Mouse (Mus musculus) liver, embryonic 14.5 days (tissue): ENCODE measurements around the gene Chrm5. TPM values are rescaled to one million over a fixed set of nuclear protein-coding genes. Genes with fewer than 3 reads are reported as not detected.
A peak's percentile ranks its signal among the peaks of the same experiment; 100 is the strongest.

Experiments used
- ATAC-seq: fragments of 200-750 bp; cut with Nextera tagmentation; 2 replicates; pipeline ENCODE4 v1.8.0; 2017; ENCODE audit warnings: moderate number of reproducible peaks, mild to moderate bottlenecking, moderate library complexity; ENCODE audit not compliant: insufficient read depth
- DNase-seq, 3 experiments: peaks; one replicate each; pipeline ENCODE4 v3.0.0-alpha.2; 2012 to 2013; ENCODE audit warnings: low read depth in 3 of 3, low spot score in 3 of 3
- H3K27ac ChIP-seq: fragments of 300-500 bp; sonication (generic); 2 replicates; pipeline ENCODE4 v1.5.1; 2014; ENCODE audit warnings: moderate library complexity, mild to moderate bottlenecking, control low read depth, inconsistent platforms
- H3K27me3 ChIP-seq: fragments of 300-500 bp; sonication (generic); 2 replicates; pipeline ENCODE4 v1.6.1; 2014; ENCODE audit warnings: mild to moderate bottlenecking, low read length, moderate library complexity; ENCODE audit not compliant: control insufficient read depth, insufficient read depth
- H3K36me3 ChIP-seq: fragments of 300-500 bp; sonication (generic); replicated peaks from 2 replicates; pipeline ENCODE4 v1.6.1; 2014; ENCODE audit warnings: low read depth; ENCODE audit not compliant: control insufficient read depth, insufficient read depth
- H3K4me1 ChIP-seq, 2 experiments: fragments of 200-500 bp in 1 of 2; fragments of 300-500 bp in 1 of 2; sonication (generic) in 1 of 2; replicated peaks; 2 replicates each; pipeline ENCODE4 v1.6.1; 2012 to 2014; ENCODE audit warnings: antibody characterized with exemption in 1 of 2, inconsistent platforms in 1 of 2, low read length in 1 of 2; ENCODE audit not compliant: control insufficient read depth in 2 of 2, insufficient read depth in 2 of 2
- H3K4me2 ChIP-seq: fragments of 300-500 bp; sonication (generic); 2 replicates; pipeline ENCODE4 v1.6.1; 2014; ENCODE audit warnings: low read depth, mild to moderate bottlenecking, control low read depth, moderate library complexity
- H3K4me3 ChIP-seq, 2 experiments: fragments of 200-500 bp in 1 of 2; fragments of 300-500 bp in 1 of 2; sonication (generic) in 1 of 2; 2 replicates each; pipeline ENCODE4 v1.5.1; 2012 to 2014; ENCODE audit warnings: low read depth in 2 of 2, low read length in 2 of 2, mild to moderate bottlenecking in 2 of 2, control low read depth in 1 of 2, inconsistent platforms in 1 of 2, moderate library complexity in 1 of 2; ENCODE audit not compliant: insufficient read depth in 1 of 2
- H3K9ac ChIP-seq: fragments of 300-500 bp; sonication (generic); replicated peaks from 2 replicates; pipeline ENCODE4 v1.6.1; 2014; ENCODE audit warnings: mild to moderate bottlenecking, control low read depth, moderate library complexity
- H3K9me3 ChIP-seq: fragments of 300-500 bp; sonication (generic); 2 replicates; pipeline ENCODE4 v1.6.1; 2016; ENCODE audit warnings: low read length, mixed read lengths; ENCODE audit not compliant: control insufficient read depth
- CTCF ChIP-seq: IDR thresholded peaks from 2 replicates; pipeline ENCODE4 v1.5.1; 2016; ENCODE audit warnings: antibody characterized with exemption, low read depth, control low read depth
- EP300 ChIP-seq: IDR thresholded peaks from 2 replicates; pipeline ENCODE4 v1.6.1; 2016; ENCODE audit warnings: antibody characterized with exemption, low read depth
- WGBS: fragments of 180-500 bp; shearing (Covaris S2); extraction: QIAGEN DNeasy Blood & Tissue Kit; methylation state at CpG from one replicate; pipeline ENCODE4 v1.1.7; 2014; ENCODE audit not compliant: insufficient replicate concordance; 5-methylcytosine and 5-hydroxymethylcytosine counted together
- polyA plus RNA-seq, 2 experiments: library from polyadenylated mRNA; depleted of rRNA in 1 of 2; stranded (reverse) in 1 of 2; unstranded in 1 of 2; fragments of >200 nt; fragmentation: Nextera tagmentation in 1 of 2; extraction: Ambion mirVana in 1 of 2; gene quantifications; 2 replicates each; pipeline versions ENCODE4 v1.2.1 to v1.2.3; 2012 to 2014

Gene Chrm5
- polyA plus RNA-seq, 2 experiments = not detected

DNA sequence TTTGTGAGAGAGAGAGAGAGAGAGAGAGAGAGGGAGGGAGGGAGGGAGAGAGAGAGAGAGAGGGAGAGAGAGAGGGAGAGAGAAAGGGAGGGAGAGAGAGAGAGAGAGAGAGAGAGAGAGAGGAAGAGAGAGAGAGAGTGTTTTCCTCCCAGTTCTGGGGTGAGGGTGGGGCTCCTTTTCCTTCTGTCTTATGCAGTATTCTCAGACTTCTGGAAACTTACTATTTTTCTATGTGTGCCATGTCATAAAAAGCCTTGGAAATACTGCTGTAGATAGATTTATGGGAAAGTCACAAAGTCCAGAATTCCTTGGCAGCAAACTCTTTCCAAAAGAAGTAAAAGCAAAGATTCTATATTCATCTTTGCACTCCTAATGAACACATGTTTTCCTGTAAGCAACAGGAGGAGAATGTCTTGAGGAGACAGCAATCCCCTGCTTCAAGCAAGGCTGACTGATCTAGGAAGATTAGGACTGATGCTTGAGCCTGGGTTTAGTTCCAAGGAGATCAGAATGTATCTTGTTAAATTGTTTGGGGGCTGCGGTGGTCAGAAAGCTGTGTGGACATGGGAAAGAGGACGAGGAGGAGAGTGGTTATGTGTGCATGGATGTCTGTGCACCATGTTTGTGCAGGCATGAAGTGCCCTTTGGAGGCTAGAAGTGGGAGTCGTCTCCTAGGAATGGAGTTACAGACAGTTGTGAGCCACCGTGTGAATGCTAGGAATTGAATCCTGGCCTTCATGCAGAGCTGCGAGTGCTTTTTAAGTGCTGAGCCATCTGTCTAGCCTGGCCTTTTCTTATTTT lies 2.2 kb upstream of the Chrm5 start:
- DNase-seq (no peak), ATAC-seq (no peak)
- no peaks in the 10 kb centered on the region for H3K4me1 ChIP-seq
- WGBS = 63% methylated on average over 5 of the region's 5 CpGs
- TF ChIP-seq CTCF = no peak
- TF ChIP-seq EP300 = no peak
- H3K4me2 ChIP-seq = no peak overlapping the region
- no peaks in the 10 kb centered on the region for H3K36me3 ChIP-seq
- no peaks in the 10 kb centered on the region for H3K27me3 ChIP-seq
- no peak overlapping the region for H3K4me3 ChIP-seq
- H3K9ac ChIP-seq = no peak overlapping the region
- H3K9me3 ChIP-seq = no peaks in the 10 kb centered on the region
- H3K27ac ChIP-seq = no peak overlapping the region

GRCm38 (mm10) chr2:112481564-112481963 lies 995 bp upstream of the Chrm5 start:
- 5% methylated on average over 2 of the region's 2 CpGs for WGBS
- ATAC-seq = no peak
- TF ChIP-seq EP300 (no peak), CTCF (peak; percentile 49)

GRCm38 (mm10) chr2:112476554-112476953 lies 4.0 kb downstream of the Chrm5 start:
- no peak overlapping the region for H3K4me3 ChIP-seq
- no peak overlapping the region for H3K27ac ChIP-seq
- H3K9ac ChIP-seq = no peak overlapping the region
- no peak for TF ChIP-seq CTCF
- TF ChIP-seq EP300 = no peak
- H3K9me3 ChIP-seq = no peaks in the 10 kb centered on the region
- DNase-seq = no peak
- H3K4me1 ChIP-seq = no peaks in the 10 kb centered on the region
- 52% methylated on average over 6 of the region's 6 CpGs for WGBS
- no peaks in the 10 kb centered on the region for H3K36me3 ChIP-seq
- H3K4me2 ChIP-seq = no peak overlapping the region
- no peaks in the 10 kb centered on the region for H3K27me3 ChIP-seq
- ATAC-seq = no peak

More at GRCm38 (mm10) chr2:112481564-112481963, 995 bp upstream of the Chrm5 start:
- no peaks in the 10 kb centered on the region for H3K36me3 ChIP-seq
- no peaks in the 10 kb centered on the region for H3K4me1 ChIP-seq
- H3K4me3 ChIP-seq = no peak overlapping the region
- H3K9me3 ChIP-seq = no peaks in the 10 kb centered on the region
- H3K4me2 ChIP-seq = no peak overlapping the region
- DNase-seq = peak in 1 of 3 experiments; percentile 41
- no peak overlapping the region for H3K9ac ChIP-seq
- H3K27ac ChIP-seq = no peak overlapping the region
- no peaks in the 10 kb centered on the region for H3K27me3 ChIP-seq

DNA sequence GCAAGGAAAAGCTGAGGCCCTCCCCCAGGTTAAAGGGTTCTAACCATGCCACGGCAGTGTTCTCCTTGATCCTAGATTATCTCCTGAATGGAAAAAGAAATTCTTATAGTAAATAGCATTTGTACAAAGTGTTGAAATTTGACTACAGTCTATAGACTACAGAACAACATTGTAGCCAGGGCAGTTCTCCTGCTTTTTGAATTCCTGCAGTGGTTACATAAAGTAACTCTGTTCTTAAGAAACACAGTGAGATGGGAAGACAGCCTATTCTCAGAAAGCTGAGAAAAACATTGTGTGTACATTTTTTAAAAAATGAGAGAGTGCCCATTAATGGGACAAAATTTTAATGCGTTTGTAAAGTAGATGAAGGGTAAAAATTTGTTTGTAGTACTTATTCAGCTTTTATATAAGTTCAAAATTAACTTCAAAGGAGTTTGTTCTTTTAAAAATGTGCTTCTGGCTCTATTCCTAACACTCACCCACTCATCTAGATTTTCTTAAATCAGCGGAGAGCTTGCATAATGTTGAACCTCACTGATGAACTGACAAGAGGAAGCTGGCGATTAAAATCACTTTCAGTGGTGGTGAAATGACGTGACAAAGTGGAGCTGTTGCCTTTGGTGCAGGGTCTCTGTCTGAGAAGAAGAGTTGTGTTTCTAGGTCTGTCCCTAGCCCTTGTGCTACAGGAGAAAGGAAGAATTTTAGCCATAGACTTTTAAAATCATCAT lies 5.4 kb downstream of the Chrm5 start:
- H3K4me1 ChIP-seq = no peaks in the 10 kb centered on the region
- no peak overlapping the region for H3K27ac ChIP-seq
- no peaks in the 10 kb centered on the region for H3K9me3 ChIP-seq
- no peak for DNase-seq
- H3K9ac ChIP-seq = no peak overlapping the region
- TF ChIP-seq EP300 (no peak), CTCF (no peak)
- no peak overlapping the region for H3K4me2 ChIP-seq
- no peak for ATAC-seq
- H3K27me3 ChIP-seq = no peaks in the 10 kb centered on the region
- 49% methylated on average over 5 of the region's 5 CpGs for WGBS
- no peaks in the 10 kb centered on the region for H3K36me3 ChIP-seq
- no peak overlapping the region for H3K4me3 ChIP-seq

GRCm38 (mm10) chr2:112472076-112472475 lies 8.5 kb downstream of the Chrm5 start:
- H3K9me3 ChIP-seq = no peaks in the 10 kb centered on the region
- H3K4me3 ChIP-seq = no peak overlapping the region
- H3K27ac ChIP-seq = no peak overlapping the region
- no peak overlapping the region for H3K4me2 ChIP-seq
- 77% methylated on average over 2 of the region's 2 CpGs for WGBS
- no peak overlapping the region for H3K9ac ChIP-seq
- no peak for ATAC-seq
- no peak for TF ChIP-seq CTCF
- no peak for TF ChIP-seq EP300
- DNase-seq = no peak
- no peaks in the 10 kb centered on the region for H3K4me1 ChIP-seq
- peaks cover 10% of the 10 kb centered on the region for H3K36me3 ChIP-seq
- no peaks in the 10 kb centered on the region for H3K27me3 ChIP-seq
